Mouse (Mus musculus) limb, embryonic 14.5 days (tissue): ENCODE results near the gene Tysnd1. TPM values are rescaled to one million over a fixed set of nuclear protein-coding genes. Genes with fewer than 3 reads are reported as not detected.

Experiments used
- ATAC-seq: fragments of 200-750 bp; cut with Nextera tagmentation; 2 replicates; pipeline ENCODE4 v1.8.0; 2017; ENCODE audit warnings: low read depth, moderate number of reproducible peaks, moderate TSS enrichment; ENCODE audit not compliant: low FRiP score
- DNase-seq: peaks from one replicate; pipeline ENCODE4 v3.0.0-alpha.2; 2015; ENCODE audit warnings: low spot score
- H3K27ac ChIP-seq: fragments of 300-500 bp; sonication (generic); replicated peaks from 2 replicates; pipeline ENCODE4 v1.5.1; 2014; ENCODE audit warnings: low read depth, mild to moderate bottlenecking, low read length, moderate library complexity, mixed read lengths
- H3K27me3 ChIP-seq: fragments of 300-500 bp; sonication (generic); 2 replicates; pipeline ENCODE4 v1.6.1; 2014; ENCODE audit warnings: low read length, mixed read lengths; ENCODE audit not compliant: control insufficient read depth, insufficient read depth
- H3K36me3 ChIP-seq: fragments of 300-500 bp; sonication (generic); 2 replicates; pipeline ENCODE4 v1.6.1; 2014; ENCODE audit warnings: mild to moderate bottlenecking, low read length, moderate library complexity, mixed read lengths; ENCODE audit not compliant: control insufficient read depth, insufficient read depth
- H3K4me1 ChIP-seq: fragments of 300-500 bp; sonication (generic); 2 replicates; pipeline ENCODE4 v1.6.1; 2014; ENCODE audit warnings: antibody characterized with exemption, low read length, mixed read lengths; ENCODE audit not compliant: control insufficient read depth, insufficient read depth
- H3K4me2 ChIP-seq: fragments of 300-500 bp; sonication (generic); replicated peaks from 2 replicates; pipeline ENCODE4 v1.6.1; 2014; ENCODE audit warnings: low read depth, mild to moderate bottlenecking, low read length, moderate library complexity; ENCODE audit not compliant: severe bottlenecking
- H3K4me3 ChIP-seq: fragments of 300-500 bp; sonication (generic); replicated peaks from 2 replicates; pipeline ENCODE4 v1.5.1; 2014; ENCODE audit warnings: low read length
- H3K9ac ChIP-seq: fragments of 300-500 bp; sonication (generic); 2 replicates; pipeline ENCODE4 v1.6.1; 2014; ENCODE audit warnings: mild to moderate bottlenecking, low read depth, low read length, moderate library complexity; ENCODE audit not compliant: severe bottlenecking
- H3K9me3 ChIP-seq: fragments of 300-500 bp; sonication (generic); 2 replicates; pipeline ENCODE4 v1.6.1; 2016; ENCODE audit warnings: low read length; ENCODE audit not compliant: control insufficient read depth
- POLR2A ChIP-seq: fragments of 200-500 bp; IDR thresholded peaks from 2 replicates; pipeline ENCODE4 v1.8.0; 2012; ENCODE audit warnings: inconsistent platforms, mild to moderate bottlenecking, moderate library complexity, borderline replicate concordance; ENCODE audit not compliant: insufficient read depth, insufficient read length; ENCODE audit errors: extremely low read depth
- WGBS: fragments of 180-500 bp; shearing (Covaris S2); extraction: QIAGEN DNeasy Blood & Tissue Kit; methylation state at CpG from one replicate; pipeline ENCODE4 v1.1.7; 2014; 5-methylcytosine and 5-hydroxymethylcytosine counted together
- polyA plus RNA-seq, 2 experiments: library from polyadenylated mRNA; depleted of rRNA in 1 of 2; stranded (reverse) in 1 of 2; unstranded in 1 of 2; fragments of >200 nt; fragmentation: Nextera tagmentation in 1 of 2; extraction: Ambion mirVana in 1 of 2; gene quantifications; 2 replicates each; pipeline versions ENCODE4 v1.2.1 to v1.2.3; 2012 to 2014

Tysnd1 gene
- polyA plus RNA-seq, 2 experiments: 39.2 to 43.5 TPM

DNA sequence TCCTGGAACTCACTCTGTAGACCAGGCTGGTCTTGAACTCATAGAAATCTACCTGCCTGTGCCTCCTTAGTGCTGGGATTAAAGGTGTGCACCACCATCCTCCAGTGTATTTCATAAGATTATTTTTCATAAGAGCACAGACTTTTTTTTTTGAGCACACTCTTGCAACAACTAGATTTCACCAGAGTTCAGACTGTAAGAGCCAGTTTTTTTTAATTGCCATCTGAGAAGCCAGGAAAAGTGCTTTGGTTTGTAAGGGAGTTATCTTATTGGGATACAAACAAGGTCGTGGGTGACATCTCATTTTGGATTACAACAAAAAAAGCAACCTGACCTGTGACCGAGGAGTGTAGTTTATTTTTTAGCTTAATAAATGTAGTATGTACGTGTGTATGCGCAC is 41.2 kb upstream of the Tysnd1 start:
- ATAC-seq: no peak
- H3K4me2 ChIP-seq: no peak overlapping the region
- no peaks in the 10 kb centered on the region for H3K9me3 ChIP-seq
- WGBS: 93% methylated on average over 4 of the region's 4 CpGs
- no peak overlapping the region for H3K4me3 ChIP-seq
- no peak overlapping the region for H3K9ac ChIP-seq
- H3K36me3 ChIP-seq: peaks cover 16% of the 10 kb centered on the region; the same call in 1 of the 2 replicates
- H3K27me3 ChIP-seq: no peaks in the 10 kb centered on the region
- TF ChIP-seq POLR2A: no peak
- no peak for DNase-seq
- H3K4me1 ChIP-seq: peaks cover 5% of the 10 kb centered on the region
- H3K27ac ChIP-seq: no peak overlapping the region

- Histone ChIP-seq H3K9ac (no peak overlapping the region), H3K9me3 (no peaks in the 10 kb centered on the region), H3K27me3 (no peaks in the 10 kb centered on the region), H3K4me3 (no peak overlapping the region), H3K4me1 (no peaks in the 10 kb centered on the region), H3K27ac (no peak overlapping the region), H3K36me3 (peaks cover 22% of the 10 kb centered on the region; the same call in 1 of the 2 replicates), H3K4me2 (no peak overlapping the region)
- DNase-seq: no peak
- ATAC-seq: no peak
- 90% methylated on average over 7 of the region's 7 CpGs for WGBS
- TF ChIP-seq POLR2A: no peak
Measured at GRCm38 (mm10) chr10:61654691-61655090, 40.6 kb upstream of the Tysnd1 start.

GRCm38 (mm10) chr10:61655188-61655587 is 40.1 kb upstream of the Tysnd1 start:
- ATAC-seq (no peak), DNase-seq (no peak)
- Histone ChIP-seq H3K9ac (no peak overlapping the region), H3K4me1 (no peaks in the 10 kb centered on the region), H3K27me3 (no peaks in the 10 kb centered on the region), H3K9me3 (no peaks in the 10 kb centered on the region), H3K27ac (no peak overlapping the region), H3K4me2 (no peak overlapping the region), H3K4me3 (no peak overlapping the region), H3K36me3 (peaks cover 26% of the 10 kb centered on the region; the same call in 1 of the 2 replicates)
- no peak for TF ChIP-seq POLR2A
- 79% methylated on average over 3 of the region's 3 CpGs for WGBS

- Histone ChIP-seq H3K4me2 (no peak overlapping the region), H3K27me3 (no peaks in the 10 kb centered on the region), H3K9me3 (no peaks in the 10 kb centered on the region), H3K4me3 (no peak overlapping the region), H3K4me1 (no peaks in the 10 kb centered on the region), H3K36me3 (peaks cover 45% of the 10 kb centered on the region), H3K9ac (no peak overlapping the region), H3K27ac (no peak overlapping the region)
- DNase-seq: no peak
- no peak for ATAC-seq
- 81% methylated on average over 18 of the region's 18 CpGs for WGBS
- no peak for TF ChIP-seq POLR2A
Measured at GRCm38 (mm10) chr10:61656928-61657882, 38.1 kb upstream of the Tysnd1 start.

DNA sequence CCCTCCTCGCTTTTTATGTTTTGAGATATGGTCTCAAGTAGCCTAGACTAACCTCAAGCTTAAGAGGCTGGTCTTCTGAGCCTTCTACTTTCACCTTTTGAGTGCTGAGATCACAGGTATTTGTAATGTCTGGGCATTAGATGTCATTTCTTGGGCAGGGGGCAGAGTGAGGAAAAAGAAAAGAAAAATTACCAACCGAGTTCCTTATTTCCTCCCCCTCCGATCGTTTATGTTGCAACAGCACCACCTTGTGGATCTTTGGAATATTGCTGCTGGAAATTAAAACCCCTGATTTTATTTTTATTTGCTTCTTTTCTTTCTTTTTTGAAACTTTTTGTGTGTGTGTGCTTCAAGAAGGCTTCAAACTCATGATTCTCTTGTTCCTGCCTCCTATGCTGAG is 37.3 kb upstream of the Tysnd1 start:
- DNase-seq (peak; percentile 71), ATAC-seq (no peak)

More for the DNA sequence above, 37.3 kb upstream of the Tysnd1 start:
- Histone ChIP-seq H3K4me3 (no peak overlapping the region), H3K9me3 (no peaks in the 10 kb centered on the region), H3K4me1 (no peaks in the 10 kb centered on the region), H3K27ac (no peak overlapping the region), H3K27me3 (no peaks in the 10 kb centered on the region), H3K36me3 (peaks cover 50% of the 10 kb centered on the region), H3K4me2 (no peak overlapping the region), H3K9ac (no peak overlapping the region)
- 23% methylated on average over 4 of the region's 4 CpGs for WGBS
- no peak for TF ChIP-seq POLR2A
